Mouse (Mus musculus): Measurements from ENCODE around the gene Olfr825. TPM values are rescaled to one million over a fixed set of nuclear protein-coding genes. Genes with fewer than 3 reads are reported as not detected.
"Not testable (repeated sequence)": the region's sequence is repeated elsewhere in the genome, so short reads cannot be mapped to it uniquely, and the experiment has no call there.

Gene Olfr825
- not detected in 2 replicates for polyA plus RNA-seq (2011; ENCODE audit: insufficient read depth, insufficient read length, low read depth, missing spikeins)

GRCm38 (mm10) chr10:130166666-130167065, at the start of gene Olfr825:
Gene Olfr825 (minus strand): TSS chr10:130166766.
- H3K27ac ChIP-seq (ENCODE audit: insufficient read depth, low read length) = no peak within 1 kb of the TSS
- no peak within 1 kb of the TSS for H3K4me3 ChIP-seq (ENCODE audit: low read depth, low read length)
- no peaks in the 10 kb centered on the region for H3K36me3 ChIP-seq (ENCODE audit: control insufficient read depth, insufficient read depth, low read length, poor library complexity, severe bottlenecking)
- no peaks in the 10 kb centered on the region for H3K4me1 ChIP-seq (ENCODE audit: control insufficient read depth, insufficient read depth, low read length)
- no peak within 1 kb of the TSS for H3K9ac ChIP-seq (ENCODE audit: low read depth, poor library complexity, severe bottlenecking)
- no peaks in the 10 kb centered on the region for H3K27me3 ChIP-seq (ENCODE audit: control insufficient read depth, insufficient read depth, low read length, poor library complexity, severe bottlenecking)
- TF ChIP-seq POLR2A (IDR thresholded peaks at IDR 0.05; ENCODE audit: insufficient read depth, low read length) (no peak), CTCF (IDR thresholded peaks at IDR 0.05; ENCODE audit: low read depth, low read length) (no peak), EP300 (IDR thresholded peaks at IDR 0.05; ENCODE audit: insufficient read depth, low read depth, low read length) (no peak)
- no peaks in the 10 kb centered on the region for H3K9me3 ChIP-seq (replicated peaks; ENCODE audit: control insufficient read depth, insufficient read depth, low read length, poor library complexity, severe bottlenecking)

GRCm38 (mm10) chr10:130214303-130214702, 47.7 kb upstream of the Olfr825 start, which contains the start of gene Olfr827:
Gene Olfr827 (minus strand): TSS chr10:130214403.
- Histone ChIP-seq H3K4me1 (ENCODE audit: control insufficient read depth, insufficient read depth, low read length) (no peaks in the 10 kb centered on the region), H3K36me3 (ENCODE audit: control insufficient read depth, insufficient read depth, low read length, poor library complexity, severe bottlenecking) (no peaks in the 10 kb centered on the region)

GRCm38 (mm10) chr10:130184086-130184485, 17.5 kb upstream of the Olfr825 start, which contains the start of gene Olfr826:
Gene Olfr826 (minus strand): TSS chr10:130184186.
- no peak for TF ChIP-seq EP300 (IDR thresholded peaks at IDR 0.05; ENCODE audit: insufficient read depth, low read depth, low read length)
- no peak for TF ChIP-seq POLR2A (IDR thresholded peaks at IDR 0.05; ENCODE audit: insufficient read depth, low read length)
- no peak for TF ChIP-seq CTCF (IDR thresholded peaks at IDR 0.05; ENCODE audit: low read depth, low read length)
- H3K4me1 ChIP-seq (ENCODE audit: control insufficient read depth, insufficient read depth, low read length) = no peaks in the 10 kb centered on the region
- no peak within 1 kb of the TSS for H3K4me3 ChIP-seq (ENCODE audit: low read depth, low read length)
- H3K27ac ChIP-seq (ENCODE audit: insufficient read depth, low read length) = no peak within 1 kb of the TSS
- H3K27me3 ChIP-seq (ENCODE audit: control insufficient read depth, insufficient read depth, low read length, poor library complexity, severe bottlenecking) = no peaks in the 10 kb centered on the region
- H3K9ac ChIP-seq (ENCODE audit: low read depth, poor library complexity, severe bottlenecking) = no peak within 1 kb of the TSS
- no peaks in the 10 kb centered on the region for H3K9me3 ChIP-seq (replicated peaks; ENCODE audit: control insufficient read depth, insufficient read depth, low read length, poor library complexity, severe bottlenecking)
- H3K36me3 ChIP-seq (ENCODE audit: control insufficient read depth, insufficient read depth, low read length, poor library complexity, severe bottlenecking) = no peaks in the 10 kb centered on the region

More at GRCm38 (mm10) chr10:130214303-130214702, 47.7 kb upstream of the Olfr825 start, which contains the start of gene Olfr827:
- Histone ChIP-seq H3K9me3 (replicated peaks; ENCODE audit: control insufficient read depth, insufficient read depth, low read length, poor library complexity, severe bottlenecking) (no peaks in the 10 kb centered on the region), H3K9ac (ENCODE audit: low read depth, poor library complexity, severe bottlenecking) (no peak within 1 kb of the TSS), H3K4me3 (ENCODE audit: low read depth, low read length) (no peak within 1 kb of the TSS), H3K27me3 (ENCODE audit: control insufficient read depth, insufficient read depth, low read length, poor library complexity, severe bottlenecking) (no peaks in the 10 kb centered on the region), H3K27ac (ENCODE audit: insufficient read depth, low read length) (no peak within 1 kb of the TSS)
- no peak for TF ChIP-seq CTCF (IDR thresholded peaks at IDR 0.05; ENCODE audit: low read depth, low read length)
- no peak for TF ChIP-seq EP300 (IDR thresholded peaks at IDR 0.05; ENCODE audit: insufficient read depth, low read depth, low read length)
- TF ChIP-seq POLR2A (IDR thresholded peaks at IDR 0.05; ENCODE audit: insufficient read depth, low read length) = no peak

- TF ChIP-seq CTCF (IDR thresholded peaks at IDR 0.05; ENCODE audit: low read depth, low read length) (no peak), EP300 (IDR thresholded peaks at IDR 0.05; ENCODE audit: insufficient read depth, low read depth, low read length) (no peak), POLR2A (IDR thresholded peaks at IDR 0.05; ENCODE audit: insufficient read depth, low read length) (no peak)
- Histone ChIP-seq H3K4me3 (ENCODE audit: low read depth, low read length) (no peak overlapping the region), H3K4me1 (ENCODE audit: control insufficient read depth, insufficient read depth, low read length) (no peaks in the 10 kb centered on the region)
Observed at GRCm38 (mm10) chr10:130165196-130165595, 1.4 kb downstream of the Olfr825 start.

GRCm38 (mm10) chr10:130144121-130144520, 22.4 kb downstream of the Olfr825 start:
- no peak for TF ChIP-seq EP300 (IDR thresholded peaks at IDR 0.05; ENCODE audit: insufficient read depth, low read depth, low read length)
- TF ChIP-seq POLR2A (IDR thresholded peaks at IDR 0.05; ENCODE audit: insufficient read depth, low read length) = no peak
- TF ChIP-seq CTCF (IDR thresholded peaks at IDR 0.05; ENCODE audit: low read depth, low read length) = no peak
- H3K9ac ChIP-seq (ENCODE audit: low read depth, poor library complexity, severe bottlenecking) = no peak overlapping the region
- no peaks in the 10 kb centered on the region for H3K36me3 ChIP-seq (ENCODE audit: control insufficient read depth, insufficient read depth, low read length, poor library complexity, severe bottlenecking)
- no peaks in the 10 kb centered on the region for H3K4me1 ChIP-seq (ENCODE audit: control insufficient read depth, insufficient read depth, low read length)
- no peaks in the 10 kb centered on the region for H3K27me3 ChIP-seq (ENCODE audit: control insufficient read depth, insufficient read depth, low read length, poor library complexity, severe bottlenecking)
- no peak overlapping the region for H3K27ac ChIP-seq (ENCODE audit: insufficient read depth, low read length)
- H3K4me3 ChIP-seq (ENCODE audit: low read depth, low read length) = no peak overlapping the region
- no peaks in the 10 kb centered on the region for H3K9me3 ChIP-seq (replicated peaks; ENCODE audit: control insufficient read depth, insufficient read depth, low read length, poor library complexity, severe bottlenecking)

More at GRCm38 (mm10) chr10:130165196-130165595, 1.4 kb downstream of the Olfr825 start:
- H3K27ac ChIP-seq (ENCODE audit: insufficient read depth, low read length) = no peak overlapping the region
- no peak overlapping the region for H3K9ac ChIP-seq (ENCODE audit: low read depth, poor library complexity, severe bottlenecking)
- no peaks in the 10 kb centered on the region for H3K27me3 ChIP-seq (ENCODE audit: control insufficient read depth, insufficient read depth, low read length, poor library complexity, severe bottlenecking)
- H3K9me3 ChIP-seq (replicated peaks; ENCODE audit: control insufficient read depth, insufficient read depth, low read length, poor library complexity, severe bottlenecking) = no peaks in the 10 kb centered on the region
- H3K36me3 ChIP-seq (ENCODE audit: control insufficient read depth, insufficient read depth, low read length, poor library complexity, severe bottlenecking) = no peaks in the 10 kb centered on the region

GRCm38 (mm10) chr10:130142481-130142880, 24.1 kb downstream of the Olfr825 start:
- not testable (repeated sequence) for H3K27me3 ChIP-seq (ENCODE audit: control insufficient read depth, insufficient read depth, low read length, poor library complexity, severe bottlenecking); H3K36me3 ChIP-seq (ENCODE audit: control insufficient read depth, insufficient read depth, low read length, poor library complexity, severe bottlenecking); H3K9ac ChIP-seq (ENCODE audit: low read depth, poor library complexity, severe bottlenecking); H3K4me1 ChIP-seq (ENCODE audit: control insufficient read depth, insufficient read depth, low read length); H3K9me3 ChIP-seq (replicated peaks; ENCODE audit: control insufficient read depth, insufficient read depth, low read length, poor library complexity, severe bottlenecking); H3K27ac ChIP-seq (ENCODE audit: insufficient read depth, low read length); H3K4me3 ChIP-seq (ENCODE audit: low read depth, low read length)

Measured in ES-Bruce4 (cell line).